15 mouse cellular contexts compared by ENCODE assay signal in the genomic region with DNA sequence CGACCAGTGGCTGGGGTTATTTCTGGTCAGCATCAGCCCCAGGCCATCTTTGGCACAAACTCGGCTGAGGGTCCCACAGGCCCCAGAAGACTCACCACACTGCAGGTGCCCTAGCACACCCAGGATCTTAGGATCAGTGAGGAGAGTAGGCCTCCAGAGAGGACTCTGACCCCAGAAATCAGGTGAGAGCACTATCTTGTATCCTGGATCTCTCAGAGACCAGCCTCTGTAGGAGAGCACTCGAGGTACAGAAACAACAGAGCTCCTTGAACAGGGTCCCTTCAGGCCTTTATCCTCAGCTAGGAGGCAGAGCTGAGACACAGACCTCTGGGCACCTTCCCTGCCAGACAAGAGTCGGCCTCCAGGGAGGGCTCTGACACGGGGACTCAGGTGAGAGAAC.
"Had no signal": no experiment of that assay in that cellular context is flagged by ENCODE, and none has a peak within 500 bp of the region (broad histone marks: within the 10 kb centered on the region; RNA-seq: fewer than 3 reads in every experiment).

No protein-coding gene starts in this region.

- H3K9me3 ChIP-seq: neural tube, embryonic 15.5 days; stomach, embryonic 15.5 days had no signal

- H3K27me3 ChIP-seq: neural tube, embryonic 15.5 days; stomach, embryonic 15.5 days had no signal

- H3K4me1 ChIP-seq: neural tube, embryonic 15.5 days; stomach, embryonic 15.5 days had no signal

- H3K4me2 ChIP-seq: neural tube, embryonic 15.5 days; stomach, embryonic 15.5 days had no signal

- H3K27ac ChIP-seq: neural tube, embryonic 15.5 days; stomach, embryonic 15.5 days; stomach, postnatal 0 days had no signal

- H3K36me3 ChIP-seq: neural tube, embryonic 15.5 days; stomach, embryonic 15.5 days had no signal

- DNase-seq: retina, postnatal 1 day; right cerebral cortex, adult 18-20 months; right cerebral cortex, postnatal 14 days; right cerebral cortex, postnatal 25 days; right cerebral cortex, postnatal 4 days; spleen, adult 18-20 months; thymus, adult 18-20 months; thymus, adult 2 months; thymus, postnatal 14 days; thymus, postnatal 25 days; thymus, postnatal 36 days; thymus, postnatal 4 days had no signal

- H3K9ac ChIP-seq: neural tube, embryonic 15.5 days; stomach, embryonic 15.5 days had no signal

- H3K4me3 ChIP-seq: neural tube, embryonic 15.5 days; stomach, embryonic 15.5 days had no signal
